Mouse (Mus musculus) erythroblast, adult 5-6 weeks (primary cell): Measurements from ENCODE around the gene Cyp2s1. TPM values are rescaled to one million over a fixed set of nuclear protein-coding genes. Genes with fewer than 3 reads are reported as not detected.
"Not testable (repeated sequence)": the region's sequence is repeated elsewhere in the genome, so short reads cannot be mapped to it uniquely, and the experiment has no call there.

Experiments used
- ATAC-seq: replicated peaks from 2 replicates; pipeline ENCODE4 v1.8.0; 2016; ENCODE audit warnings: moderate number of reproducible peaks, mild to moderate bottlenecking, moderate TSS enrichment, inconsistent platforms; ENCODE audit not compliant: poor library complexity, low FRiP score, severe bottlenecking
- total RNA-seq, 2 experiments: library from RNA; stranded (forward) in 1 of 2; stranded (reverse) in 1 of 2; fragments of 150-400 nt in 1 of 2; fragments of 200-764, 138-1000 nt in 1 of 2; gene quantifications; 2 replicates each; pipeline versions ENCODE4 v1.2.3 to v1.2.4; 2015 to 2017; ENCODE audit warnings: low replicate concordance in 2 of 2

Cyp2s1 gene
- total RNA-seq, 2 experiments from 2014 or later: not detected

GRCm38 (mm10) chr7:25814711-25815110 is 2.0 kb downstream of the Cyp2s1 start:
- ATAC-seq: no peak

- no peak for ATAC-seq
These were observed 4.5 kb downstream of the Cyp2s1 start for GRCm38 (mm10) chr7:25812195-25812594.

- no peak for ATAC-seq
These were observed 5.0 kb downstream of the Cyp2s1 start for GRCm38 (mm10) chr7:25811716-25812115.

GRCm38 (mm10) chr7:25805631-25806343 is 10.9 kb downstream of the Cyp2s1 start:
- no peak for ATAC-seq

- ATAC-seq: no peak
These were observed 11.9 kb downstream of the Cyp2s1 start for GRCm38 (mm10) chr7:25804792-25805191.

GRCm38 (mm10) chr7:25803460-25803859 is 13.3 kb downstream of the Cyp2s1 start:
- ATAC-seq: no peak

GRCm38 (mm10) chr7:25802241-25803125 is 14.2 kb downstream of the Cyp2s1 start:
- ATAC-seq: no peak

- no peak for ATAC-seq
These were observed 15.7 kb downstream of the Cyp2s1 start for GRCm38 (mm10) chr7:25801031-25801430.

- no peak for ATAC-seq
These were observed 17.3 kb downstream of the Cyp2s1 start for GRCm38 (mm10) chr7:25799369-25799768.

GRCm38 (mm10) chr7:25798540-25798939 is 18.2 kb downstream of the Cyp2s1 start:
- no peak for ATAC-seq

GRCm38 (mm10) chr7:25794775-25795174 is 21.9 kb downstream of the Cyp2s1 start:
- ATAC-seq: no peak

- no peak for ATAC-seq
These were observed 23.0 kb downstream of the Cyp2s1 start for GRCm38 (mm10) chr7:25793679-25794078.

- ATAC-seq: not testable (repeated sequence)
These were observed 23.7 kb downstream of the Cyp2s1 start for GRCm38 (mm10) chr7:25792966-25793365.

- no peak for ATAC-seq
These were observed 26.1 kb downstream of the Cyp2s1 start for GRCm38 (mm10) chr7:25790615-25791014.

GRCm38 (mm10) chr7:25789129-25789440 is 27.6 kb downstream of the Cyp2s1 start:
- ATAC-seq: no peak

- ATAC-seq: no peak
These were observed 28.2 kb downstream of the Cyp2s1 start, which contains the start of gene Axl for GRCm38 (mm10) chr7:25788220-25789128. Gene Axl, minus strand, starts transcription at chr7:25788705.

- no peak for ATAC-seq
These were observed 29.1 kb downstream of the Cyp2s1 start for GRCm38 (mm10) chr7:25787456-25788219.

GRCm38 (mm10) chr7:25786974-25787373 is 29.7 kb downstream of the Cyp2s1 start:
- ATAC-seq: no peak

GRCm38 (mm10) chr7:25785752-25786151 is 31.0 kb downstream of the Cyp2s1 start:
- ATAC-seq: no peak
